Mouse (Mus musculus) ES-Bruce4 (cell line): ENCODE data around the gene Cers2.

Source experiments
- CTCF ChIP-seq: IDR thresholded peaks from one replicate; pipeline ENCODE4 v1.8.1; 2011; ENCODE audit warnings: low read depth, low read length
- EP300 ChIP-seq: IDR thresholded peaks from 2 replicates; pipeline ENCODE4 v1.6.1; 2011; ENCODE audit warnings: low read depth, low read length; ENCODE audit not compliant: insufficient read depth
- POLR2A ChIP-seq: IDR thresholded peaks from one replicate; pipeline ENCODE4 v1.8.1; 2011; ENCODE audit warnings: low read length; ENCODE audit not compliant: insufficient read depth

DNA sequence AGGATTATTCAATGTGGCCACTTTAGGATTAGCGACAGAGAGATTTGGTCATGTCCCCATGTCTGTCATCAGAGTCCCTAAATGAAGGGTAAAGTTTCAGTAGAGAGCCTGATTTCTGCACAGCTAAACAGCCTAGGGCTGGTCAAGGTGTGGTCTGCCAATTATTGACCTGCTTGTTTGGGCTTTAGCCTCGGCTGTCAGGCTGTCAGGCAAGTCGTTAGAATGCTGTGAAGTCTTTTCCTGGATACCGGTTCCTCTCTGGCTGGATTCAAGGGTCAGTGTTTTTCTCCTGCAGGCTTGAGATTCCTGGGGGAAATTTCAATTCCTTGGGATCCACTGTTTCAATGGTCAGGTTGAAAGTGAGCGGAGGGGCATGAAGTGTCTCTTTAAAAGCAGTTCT, 28.6 kb upstream of the Cers2 start:
- TF ChIP-seq POLR2A (no peak), EP300 (no peak), CTCF (no peak)
